Comparison of ENCODE assay signal across 24 mouse cellular contexts in genomic region chr16:34934486-34934885, GRCm38 (mm10).
DNase-seq lines count a peak whose midpoint lies in the region; ATAC-seq lines count a peak whose summit lies in the region.
"Had no signal": no experiment of that assay in that cellular context is flagged by ENCODE, and none has a peak within 500 bp of the region (broad histone marks: within the 10 kb centered on the region; RNA-seq: fewer than 3 reads in every experiment).

No protein-coding gene starts in this region.

- ATAC-seq in kidney, embryonic 15.5 days (replicated peaks; ENCODE audit: low FRiP score): no peak
- ATAC-seq in kidney, embryonic 16.5 days (ENCODE audit: low FRiP score, low TSS enrichment): no peak
- ATAC-seq in embryonic facial prominence, embryonic 12.5 days (ENCODE audit: insufficient number of reproducible peaks, insufficient read depth, low FRiP score, low TSS enrichment): no peak
- no peak for ATAC-seq in embryonic facial prominence, embryonic 15.5 days (ENCODE audit: insufficient number of reproducible peaks, low FRiP score, low TSS enrichment, low read depth)
- ATAC-seq in liver, embryonic 11.5 days (replicated peaks; ENCODE audit: low FRiP score): no peak
- ATAC-seq: forebrain, embryonic 13.5 days; inflammation-experienced regulatory T-cells, adult 6 months; midbrain, embryonic 16.5 days had no signal

- H3K27me3 ChIP-seq in kidney, embryonic 15.5 days: no peaks in the 10 kb centered on the region
- H3K27me3 ChIP-seq in kidney, embryonic 16.5 days (ENCODE audit: insufficient read depth, low read length): no peaks in the 10 kb centered on the region
- no peaks in the 10 kb centered on the region for H3K27me3 ChIP-seq in embryonic facial prominence, embryonic 12.5 days
- H3K27me3 ChIP-seq in embryonic facial prominence, embryonic 15.5 days: no peaks in the 10 kb centered on the region
- H3K27me3 ChIP-seq in limb, embryonic 10.5 days (ENCODE audit: low read depth, poor library complexity, severe bottlenecking): no peaks in the 10 kb centered on the region
- no peaks in the 10 kb centered on the region for H3K27me3 ChIP-seq in liver, embryonic 11.5 days (replicated peaks; ENCODE audit: control insufficient read depth, insufficient read depth, low read length)
- H3K27me3 ChIP-seq: forebrain, embryonic 13.5 days; hindbrain, embryonic 13.5 days; neural tube, embryonic 13.5 days had no signal

- 56% methylated on average over 6 of the region's 6 CpGs for WGBS in kidney, embryonic 15.5 days
- WGBS in kidney, embryonic 16.5 days: 55% methylated on average over 6 of the region's 6 CpGs
- 55% methylated on average over 6 of the region's 6 CpGs for WGBS in embryonic facial prominence, embryonic 12.5 days
- WGBS in embryonic facial prominence, embryonic 15.5 days: 55% methylated on average over 6 of the region's 6 CpGs
- WGBS in limb, embryonic 10.5 days: 61% methylated on average over 6 of the region's 6 CpGs
- 70% methylated on average over 6 of the region's 6 CpGs for WGBS in liver, embryonic 11.5 days

- H3K4me1 ChIP-seq in kidney, embryonic 15.5 days: peaks cover 59% of the 10 kb centered on the region
- peaks cover 43% of the 10 kb centered on the region for H3K4me1 ChIP-seq in kidney, embryonic 16.5 days (ENCODE audit: insufficient read depth, low read length)
- peaks cover 41% of the 10 kb centered on the region for H3K4me1 ChIP-seq in embryonic facial prominence, embryonic 12.5 days
- peaks cover 36% of the 10 kb centered on the region for H3K4me1 ChIP-seq in embryonic facial prominence, embryonic 15.5 days
- H3K4me1 ChIP-seq in limb, embryonic 10.5 days: peaks cover 77% of the 10 kb centered on the region
- peaks cover 33% of the 10 kb centered on the region for H3K4me1 ChIP-seq in liver, embryonic 11.5 days (replicated peaks; ENCODE audit: control insufficient read depth, insufficient read depth, low read length)
- H3K4me1 ChIP-seq: forebrain, embryonic 13.5 days had no signal

- DNase-seq in limb, embryonic 10.5 days (ENCODE audit: low spot score): no peak
- no peak for DNase-seq in heart, adult 11 months
- no peak for DNase-seq in liver, embryonic 11.5 days (ENCODE audit: low spot score)
- DNase-seq: adrenal gland, adult 2 months; cerebellum, adult 11 months; cerebellum, postnatal 10 days; heart, postnatal 14 days; kidney, postnatal 4 days; liver; lung, postnatal 10 days; right cerebral cortex, adult 18-20 months had no signal

- peaks cover 7% of the 10 kb centered on the region; the same call in 1 of the 2 replicates for H3K36me3 ChIP-seq in kidney, embryonic 15.5 days
- H3K36me3 ChIP-seq in kidney, embryonic 16.5 days (ENCODE audit: insufficient read depth, low read length): peaks cover 10% of the 10 kb centered on the region
- H3K36me3 ChIP-seq in embryonic facial prominence, embryonic 12.5 days: no peaks in the 10 kb centered on the region
- no peaks in the 10 kb centered on the region for H3K36me3 ChIP-seq in embryonic facial prominence, embryonic 15.5 days
- H3K36me3 ChIP-seq in limb, embryonic 10.5 days: no peaks in the 10 kb centered on the region
- H3K36me3 ChIP-seq in liver, embryonic 11.5 days (ENCODE audit: control insufficient read depth, insufficient read depth, low read length): no peaks in the 10 kb centered on the region
- H3K36me3 ChIP-seq: heart, embryonic 12.5 days; hindbrain, embryonic 13.5 days; neural tube, embryonic 13.5 days had no signal

- H3K9ac ChIP-seq in kidney, embryonic 15.5 days: no peak overlapping the region
- H3K9ac ChIP-seq in kidney, embryonic 16.5 days (replicated peaks; ENCODE audit: low read length): no peak overlapping the region
- no peak overlapping the region for H3K9ac ChIP-seq in embryonic facial prominence, embryonic 12.5 days
- no peak overlapping the region for H3K9ac ChIP-seq in embryonic facial prominence, embryonic 15.5 days
- no peak overlapping the region for H3K9ac ChIP-seq in liver, embryonic 11.5 days (ENCODE audit: low read depth, low read length)
- H3K9ac ChIP-seq: forebrain, embryonic 13.5 days; heart, embryonic 12.5 days; hindbrain, embryonic 13.5 days; neural tube, embryonic 13.5 days had no signal

- no peaks in the 10 kb centered on the region for H3K9me3 ChIP-seq in kidney, embryonic 15.5 days (replicated peaks)
- H3K9me3 ChIP-seq in kidney, embryonic 16.5 days (ENCODE audit: low read length): no peaks in the 10 kb centered on the region
- H3K9me3 ChIP-seq in embryonic facial prominence, embryonic 12.5 days: no peaks in the 10 kb centered on the region
- H3K9me3 ChIP-seq in embryonic facial prominence, embryonic 15.5 days (replicated peaks): no peaks in the 10 kb centered on the region
- H3K9me3 ChIP-seq in limb, embryonic 10.5 days (replicated peaks): no peaks in the 10 kb centered on the region
- no peaks in the 10 kb centered on the region for H3K9me3 ChIP-seq in liver, embryonic 11.5 days (ENCODE audit: control insufficient read depth, low read length)
- H3K9me3 ChIP-seq: forebrain, embryonic 13.5 days; heart, embryonic 12.5 days; hindbrain, embryonic 13.5 days; midbrain, embryonic 10.5 days; neural tube, embryonic 13.5 days had no signal

- 0 out of 2 replicates have a peak overlapping the region, but pooled peaks have one; percentile 63 for H3K27ac ChIP-seq in kidney, embryonic 15.5 days
- H3K27ac ChIP-seq in kidney, embryonic 16.5 days (ENCODE audit: low read length): no peak overlapping the region; the same call in 1 of the 2 replicates
- H3K27ac ChIP-seq in embryonic facial prominence, embryonic 12.5 days: peak overlapping the region; percentile 90
- peak overlapping the region; percentile 91 for H3K27ac ChIP-seq in embryonic facial prominence, embryonic 15.5 days (replicated peaks)
- H3K27ac ChIP-seq in limb, embryonic 10.5 days: peak overlapping the region; percentile 59
- H3K27ac ChIP-seq in liver, embryonic 11.5 days (ENCODE audit: low read depth, low read length): no peak overlapping the region
- H3K27ac ChIP-seq: forebrain, embryonic 13.5 days; hindbrain, embryonic 13.5 days; midbrain, embryonic 10.5 days; neural tube, embryonic 13.5 days had no signal

- no peak overlapping the region for H3K4me2 ChIP-seq in kidney, embryonic 15.5 days
- no peak overlapping the region for H3K4me2 ChIP-seq in kidney, embryonic 16.5 days (replicated peaks; ENCODE audit: low read depth, low read length)
- H3K4me2 ChIP-seq in embryonic facial prominence, embryonic 12.5 days (replicated peaks): no peak overlapping the region
- no peak overlapping the region for H3K4me2 ChIP-seq in embryonic facial prominence, embryonic 15.5 days (replicated peaks)
- H3K4me2 ChIP-seq in liver, embryonic 11.5 days: no peak overlapping the region
- H3K4me2 ChIP-seq: forebrain, embryonic 13.5 days; heart, embryonic 12.5 days; hindbrain, embryonic 13.5 days; neural tube, embryonic 13.5 days had no signal

- H3K4me3 ChIP-seq in kidney, embryonic 15.5 days (replicated peaks): no peak overlapping the region
- H3K4me3 ChIP-seq in kidney, embryonic 16.5 days (ENCODE audit: low read length): no peak overlapping the region
- H3K4me3 ChIP-seq in embryonic facial prominence, embryonic 12.5 days: no peak overlapping the region
- no peak overlapping the region for H3K4me3 ChIP-seq in embryonic facial prominence, embryonic 15.5 days (replicated peaks)
- H3K4me3 ChIP-seq in limb, embryonic 10.5 days: no peak overlapping the region
- no peak overlapping the region for H3K4me3 ChIP-seq in liver, embryonic 11.5 days (ENCODE audit: low read depth, low read length)
- H3K4me3 ChIP-seq: erythroblast, embryonic 14.5 days; forebrain, embryonic 13.5 days; heart, embryonic 12.5 days; hindbrain, embryonic 13.5 days; midbrain, embryonic 10.5 days; myocyte; neural tube, embryonic 13.5 days had no signal

Comparison
In these comparisons a context has a peak if more than half of its experiments do, and no peak if none do; other contexts are left out.
1. H3K27ac ChIP-seq: peak in kidney, embryonic 15.5 days (single experiment), embryonic facial prominence, embryonic 12.5 days (single experiment), embryonic facial prominence, embryonic 15.5 days (single experiment) and limb, embryonic 10.5 days (single experiment); none in kidney, embryonic 16.5 days (single experiment) and liver, embryonic 11.5 days (single experiment).